Mouse (Mus musculus) kidney, embryonic 14.5 days (tissue): ENCODE data around the gene Map4k4. TPM values are rescaled to one million over a fixed set of nuclear protein-coding genes. Genes with fewer than 3 reads are reported as not detected.

Source experiments
- ATAC-seq: fragments of 200-750 bp; cut with Nextera tagmentation; 2 replicates; pipeline ENCODE4 v1.8.0; 2017; ENCODE audit warnings: moderate number of reproducible peaks, mild to moderate bottlenecking, moderate TSS enrichment, moderate library complexity; ENCODE audit not compliant: low FRiP score, low TSS enrichment
- H3K27ac ChIP-seq: fragments of 300-500 bp; sonication (generic); 2 replicates; pipeline ENCODE4 v1.5.1; 2014; ENCODE audit warnings: low read depth, mild to moderate bottlenecking, low read length, moderate library complexity, mixed read lengths
- H3K27me3 ChIP-seq: fragments of 300-500 bp; sonication (generic); 2 replicates; pipeline ENCODE4 v1.6.1; 2014; ENCODE audit warnings: mild to moderate bottlenecking, low read length; ENCODE audit not compliant: control insufficient read depth, insufficient read depth
- H3K36me3 ChIP-seq: fragments of 300-500 bp; sonication (generic); 2 replicates; pipeline ENCODE4 v1.6.1; 2014; ENCODE audit warnings: low read length, mixed read lengths; ENCODE audit not compliant: control insufficient read depth, insufficient read depth
- H3K4me1 ChIP-seq: fragments of 300-500 bp; sonication (generic); 2 replicates; pipeline ENCODE4 v1.6.1; 2014; ENCODE audit warnings: low read length, mixed read lengths; ENCODE audit not compliant: control insufficient read depth, insufficient read depth
- H3K4me2 ChIP-seq: fragments of 300-500 bp; sonication (generic); replicated peaks from 2 replicates; pipeline ENCODE4 v1.6.1; 2014; ENCODE audit warnings: low read depth, mild to moderate bottlenecking, low read length
- H3K4me3 ChIP-seq: fragments of 300-500 bp; sonication (generic); 2 replicates; pipeline ENCODE4 v1.5.1; 2014; ENCODE audit warnings: mild to moderate bottlenecking, low read length
- H3K9ac ChIP-seq: fragments of 300-500 bp; sonication (generic); 2 replicates; pipeline ENCODE4 v1.6.1; 2014; ENCODE audit warnings: low read depth, mild to moderate bottlenecking, low read length, moderate library complexity
- H3K9me3 ChIP-seq: fragments of 300-500 bp; sonication (generic); 2 replicates; pipeline ENCODE4 v1.6.1; 2016; ENCODE audit warnings: low read length; ENCODE audit not compliant: control insufficient read depth
- WGBS: fragments of 180-500 bp; shearing (Covaris S2); extraction: QIAGEN DNeasy Blood & Tissue Kit; methylation state at CpG from one replicate; pipeline ENCODE4 v1.1.7; 2014; 5-methylcytosine and 5-hydroxymethylcytosine counted together
- polyA plus RNA-seq: library from polyadenylated mRNA; unstranded; fragments of >200 nt; fragmentation: Nextera tagmentation; extraction: Ambion mirVana; gene quantifications from 2 replicates; pipeline ENCODE4 v1.2.1, GENCODE M21; 2014

Map4k4 gene
- polyA plus RNA-seq, 1 experiment from 2014 or later = 48.2 TPM

- Histone ChIP-seq H3K27ac (no peak overlapping the region), H3K9me3 (no peaks in the 10 kb centered on the region), H3K4me3 (no peak overlapping the region), H3K27me3 (no peaks in the 10 kb centered on the region), H3K4me1 (no peaks in the 10 kb centered on the region), H3K36me3 (peaks cover 70% of the 10 kb centered on the region), H3K9ac (no peak overlapping the region), H3K4me2 (no peak overlapping the region)
- WGBS = 88% methylated on average over 27 of the region's 27 CpGs
- no peak for ATAC-seq
Observed at GRCm38 (mm10) chr1:40024554-40025320, 124.0 kb downstream of the Map4k4 start.

GRCm38 (mm10) chr1:40025416-40025815 is 124.7 kb downstream of the Map4k4 start:
- Histone ChIP-seq H3K4me3 (no peak overlapping the region), H3K4me2 (no peak overlapping the region), H3K27me3 (no peaks in the 10 kb centered on the region), H3K9me3 (no peaks in the 10 kb centered on the region), H3K36me3 (peaks cover 64% of the 10 kb centered on the region), H3K4me1 (no peaks in the 10 kb centered on the region), H3K27ac (no peak overlapping the region), H3K9ac (no peak overlapping the region)
- no peak for ATAC-seq
- 79% methylated on average over 5 of the region's 5 CpGs for WGBS

GRCm38 (mm10) chr1:40027116-40027620 is 126.5 kb downstream of the Map4k4 start:
- Histone ChIP-seq H3K27ac (no peak overlapping the region), H3K36me3 (peaks cover 48% of the 10 kb centered on the region), H3K9ac (no peak overlapping the region), H3K4me2 (no peak overlapping the region), H3K9me3 (no peaks in the 10 kb centered on the region), H3K27me3 (no peaks in the 10 kb centered on the region), H3K4me1 (no peaks in the 10 kb centered on the region), H3K4me3 (no peak overlapping the region)
- WGBS = 82% methylated on average over 7 of the region's 7 CpGs
- ATAC-seq = no peak

- ATAC-seq = no peak
- no peak overlapping the region for H3K27ac ChIP-seq
- H3K27me3 ChIP-seq = no peaks in the 10 kb centered on the region
- WGBS = 88% methylated on average over 12 of the region's 12 CpGs
- no peaks in the 10 kb centered on the region for H3K9me3 ChIP-seq
- H3K4me3 ChIP-seq = no peak overlapping the region
- H3K9ac ChIP-seq = no peak overlapping the region
- no peak overlapping the region for H3K4me2 ChIP-seq
- H3K36me3 ChIP-seq = peaks cover 36% of the 10 kb centered on the region
- no peaks in the 10 kb centered on the region for H3K4me1 ChIP-seq
Observed at GRCm38 (mm10) chr1:40028207-40028998, 127.7 kb downstream of the Map4k4 start.

- Histone ChIP-seq H3K36me3 (peaks cover 24% of the 10 kb centered on the region), H3K4me1 (no peaks in the 10 kb centered on the region)
- 95% methylated on average over 5 of the region's 5 CpGs for WGBS
Observed at GRCm38 (mm10) chr1:40029597-40029996, 128.9 kb downstream of the Map4k4 start.

GRCm38 (mm10) chr1:40030287-40030975 is 129.7 kb downstream of the Map4k4 start:
- no peaks in the 10 kb centered on the region for H3K4me1 ChIP-seq
- H3K9me3 ChIP-seq = no peaks in the 10 kb centered on the region
- ATAC-seq = no peak
- no peak overlapping the region for H3K4me3 ChIP-seq
- H3K36me3 ChIP-seq = peaks cover 16% of the 10 kb centered on the region
- 87% methylated on average over 14 of the region's 14 CpGs for WGBS
- H3K27ac ChIP-seq = no peak overlapping the region
- no peak overlapping the region for H3K9ac ChIP-seq
- H3K27me3 ChIP-seq = no peaks in the 10 kb centered on the region
- no peak overlapping the region for H3K4me2 ChIP-seq

More at GRCm38 (mm10) chr1:40029597-40029996, 128.9 kb downstream of the Map4k4 start:
- no peaks in the 10 kb centered on the region for H3K27me3 ChIP-seq
- H3K4me3 ChIP-seq = no peak overlapping the region
- H3K4me2 ChIP-seq = no peak overlapping the region
- no peak overlapping the region for H3K9ac ChIP-seq
- no peak for ATAC-seq
- no peaks in the 10 kb centered on the region for H3K9me3 ChIP-seq
- H3K27ac ChIP-seq = no peak overlapping the region

GRCm38 (mm10) chr1:40030976-40031356 is 130.3 kb downstream of the Map4k4 start:
- no peaks in the 10 kb centered on the region for H3K4me1 ChIP-seq
- H3K4me3 ChIP-seq = no peak overlapping the region
- H3K4me2 ChIP-seq = no peak overlapping the region
- H3K9ac ChIP-seq = no peak overlapping the region
- no peaks in the 10 kb centered on the region for H3K27me3 ChIP-seq
- no peaks in the 10 kb centered on the region for H3K9me3 ChIP-seq
- no peak for ATAC-seq
- WGBS = 98% methylated on average over 8 of the region's 8 CpGs
- peaks cover 12% of the 10 kb centered on the region for H3K36me3 ChIP-seq
- H3K27ac ChIP-seq = no peak overlapping the region

- no peak overlapping the region for H3K9ac ChIP-seq
- no peaks in the 10 kb centered on the region for H3K9me3 ChIP-seq
- H3K27ac ChIP-seq = no peak overlapping the region
- peaks cover 6% of the 10 kb centered on the region; the same call in 1 of the 2 replicates for H3K36me3 ChIP-seq
- WGBS = 82% methylated on average over 2 of the region's 2 CpGs
- H3K4me3 ChIP-seq = no peak overlapping the region
- H3K4me2 ChIP-seq = no peak overlapping the region
- ATAC-seq = no peak
- H3K4me1 ChIP-seq = no peaks in the 10 kb centered on the region
- H3K27me3 ChIP-seq = no peaks in the 10 kb centered on the region
Observed at GRCm38 (mm10) chr1:40031626-40032025, 130.9 kb downstream of the Map4k4 start.
